Mouse (Mus musculus) ES-E14 (cell line): ENCODE results near the gene 1700011L22Rik.

ENCODE experiments used
- CHD2 ChIP-seq: IDR thresholded peaks from 2 replicates; pipeline ENCODE4 v1.6.1; 2014; ENCODE audit warnings: mild to moderate bottlenecking, low read depth, low read length, inconsistent platforms
- HCFC1 ChIP-seq: IDR thresholded peaks from 2 replicates; pipeline ENCODE4 v1.6.1; 2012; ENCODE audit warnings: low read length, inconsistent platforms, borderline replicate concordance; ENCODE audit not compliant: insufficient read depth

DNA sequence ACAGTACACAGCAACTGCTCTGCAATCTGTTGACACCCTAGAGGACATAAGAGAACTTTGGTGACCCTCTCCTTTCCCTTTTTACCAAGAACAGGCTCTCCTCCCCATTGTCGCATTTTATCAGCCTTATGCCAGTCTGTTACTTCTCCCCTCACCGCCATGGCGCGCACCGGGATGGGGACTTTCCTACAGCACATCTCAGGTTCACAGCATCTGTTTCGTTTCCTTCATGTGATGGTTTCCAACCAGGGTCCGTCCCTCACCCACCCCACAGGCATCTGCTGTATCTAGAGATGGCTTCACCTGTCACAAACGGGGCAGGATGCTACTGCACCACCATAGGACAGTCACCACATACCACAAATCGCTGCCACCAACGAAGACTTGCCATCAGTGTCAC is 26.6 kb upstream of the 1700011L22Rik start:
- TF ChIP-seq HCFC1, result no peak
- TF ChIP-seq CHD2, result no peak
